Mouse (Mus musculus) G1E (cell line): ENCODE measurements around the gene Tenm2.

Source experiments
- CTCF ChIP-seq: IDR thresholded peaks from 2 replicates; pipeline ENCODE4 v1.5.1; 2012; ENCODE audit warnings: low read depth, low read length, inconsistent platforms, mixed read lengths
- POLR2AphosphoS5 ChIP-seq: IDR thresholded peaks from 2 replicates; pipeline ENCODE4 v1.6.1; 2012; ENCODE audit warnings: low read depth, low read length, inconsistent platforms; ENCODE audit not compliant: insufficient replicate concordance
- TAL1 ChIP-seq: conservative IDR thresholded peaks from 2 replicates; pipeline ENCODE4 v1.6.1; 2012; ENCODE audit warnings: low read depth, low read length, inconsistent platforms, mixed read lengths

GRCm38 (mm10) chr11:37222737-37223136, 13.0 kb downstream of the Tenm2 start:
- TF ChIP-seq TAL1 (no peak), CTCF (no peak), POLR2AphosphoS5 (no peak)
